Mouse (Mus musculus): ENCODE measurements at regions not wholly inside any gene's neighbourhood (a gene's known extent, or its start where the extent isn't known, plus 50 kb on each side); places are given as distances from the start of the nearest gene placed in this dataset.
A peak's percentile ranks its signal among the peaks of the same experiment; 100 is the strongest.

DNA sequence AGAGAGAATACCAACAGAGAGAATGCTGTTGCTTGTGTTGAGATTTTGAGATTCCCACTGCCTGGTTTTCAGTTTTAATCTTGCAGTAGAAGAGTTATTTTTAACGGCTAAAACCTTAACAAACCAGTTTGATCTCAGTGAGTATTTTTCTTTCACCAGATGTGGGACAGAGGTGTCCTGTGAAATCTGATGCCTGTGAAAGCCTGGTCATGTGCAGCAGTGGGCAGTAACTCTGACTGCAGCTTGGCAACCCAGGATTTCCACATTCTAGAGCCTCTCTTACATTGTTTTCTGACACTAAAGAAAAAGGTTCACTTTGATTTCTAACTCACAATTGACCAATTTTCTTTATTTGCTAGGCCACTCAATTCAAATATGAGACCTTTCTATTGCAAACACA, 335.7 kb upstream of the Tet2 start:
- no peak for TF ChIP-seq POLR2A (IDR thresholded peaks at IDR 0.05; ENCODE audit: borderline replicate concordance, extremely low read depth, insufficient read depth, insufficient read length, poor library complexity, severe bottlenecking)

DNA sequence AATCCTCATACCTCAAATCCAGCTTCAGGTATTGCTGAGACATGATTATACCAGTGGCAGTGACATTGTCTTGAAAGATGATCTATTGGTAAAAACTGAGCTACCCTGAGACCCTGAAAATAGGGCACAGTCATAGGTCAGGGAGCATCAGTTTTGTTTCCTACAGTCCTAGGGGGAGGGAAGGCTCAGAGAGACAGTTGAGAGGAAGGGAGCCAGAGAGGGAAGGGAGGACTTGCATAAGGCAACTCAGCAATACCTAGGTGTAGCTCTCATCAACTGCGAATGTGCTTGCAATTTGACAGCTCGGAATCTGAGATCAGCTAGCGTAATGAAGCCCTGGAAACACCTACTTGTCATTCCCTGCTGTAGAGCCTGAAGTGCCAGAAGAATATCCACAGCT, 334.4 kb upstream of the Cxxc4 start:
- TF ChIP-seq POLR2A (IDR thresholded peaks at IDR 0.05; ENCODE audit: borderline replicate concordance, extremely low read depth, insufficient read depth, insufficient read length, poor library complexity, severe bottlenecking) (no peak), CTCF (IDR thresholded peaks at IDR 0.05; ENCODE audit: borderline replicate concordance, extremely low read depth, insufficient read depth, insufficient read length) (no peak)
- DNase-seq (ENCODE audit: low read depth): peak; percentile 17

More for the DNA sequence above, 335.7 kb upstream of the Tet2 start:
- DNase-seq (ENCODE audit: low read depth): no peak

DNA sequence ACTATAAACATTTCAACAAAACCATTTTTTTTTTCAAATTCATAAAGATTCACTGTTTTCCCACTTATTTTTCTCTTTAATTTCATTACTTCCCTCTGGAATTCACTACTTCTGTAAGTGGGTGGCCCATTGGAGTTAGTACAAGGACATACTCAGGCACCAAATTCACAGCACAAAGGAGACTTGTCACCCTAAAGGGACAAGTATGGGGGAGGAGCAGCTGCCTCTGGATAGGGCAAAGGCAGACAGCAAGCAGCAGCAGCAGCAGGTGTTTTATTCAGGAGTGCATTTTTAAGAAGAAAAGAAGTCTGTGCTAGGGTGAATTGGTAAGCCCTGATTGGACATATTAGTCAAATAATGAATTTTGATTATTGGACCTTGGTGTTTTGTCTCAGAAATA, 314.1 kb upstream of the Cxxc4 start:
- TF ChIP-seq CTCF (IDR thresholded peaks at IDR 0.05; ENCODE audit: borderline replicate concordance, extremely low read depth, insufficient read depth, insufficient read length): no peak
- no peak for TF ChIP-seq POLR2A (IDR thresholded peaks at IDR 0.05; ENCODE audit: borderline replicate concordance, extremely low read depth, insufficient read depth, insufficient read length, poor library complexity, severe bottlenecking)
- DNase-seq (ENCODE audit: low read depth): peak; percentile 52

DNA sequence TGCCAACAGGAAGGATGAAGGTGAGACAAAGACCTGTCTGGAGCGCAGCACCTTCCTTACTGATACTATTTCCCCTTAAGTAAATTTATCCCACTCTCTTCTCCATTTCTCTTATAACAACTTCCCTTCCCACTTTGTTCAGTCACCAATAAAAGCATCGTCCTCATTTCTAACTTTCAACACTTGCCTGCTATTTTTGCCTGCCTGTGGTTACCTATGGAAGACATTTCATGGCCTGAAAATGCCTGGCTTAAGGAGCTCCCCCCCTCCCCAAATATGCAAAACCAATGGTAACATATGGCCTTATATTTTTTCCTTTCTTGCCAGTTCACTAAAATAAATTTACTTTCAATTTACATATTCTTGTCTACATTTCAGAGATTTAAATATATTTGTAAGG, 271.0 kb upstream of the Cxxc4 start:
- DNase-seq (ENCODE audit: low read depth): no peak
- no peak for TF ChIP-seq CTCF (IDR thresholded peaks at IDR 0.05; ENCODE audit: borderline replicate concordance, extremely low read depth, insufficient read depth, insufficient read length)
- TF ChIP-seq POLR2A (IDR thresholded peaks at IDR 0.05; ENCODE audit: borderline replicate concordance, extremely low read depth, insufficient read depth, insufficient read length, poor library complexity, severe bottlenecking): no peak

DNA sequence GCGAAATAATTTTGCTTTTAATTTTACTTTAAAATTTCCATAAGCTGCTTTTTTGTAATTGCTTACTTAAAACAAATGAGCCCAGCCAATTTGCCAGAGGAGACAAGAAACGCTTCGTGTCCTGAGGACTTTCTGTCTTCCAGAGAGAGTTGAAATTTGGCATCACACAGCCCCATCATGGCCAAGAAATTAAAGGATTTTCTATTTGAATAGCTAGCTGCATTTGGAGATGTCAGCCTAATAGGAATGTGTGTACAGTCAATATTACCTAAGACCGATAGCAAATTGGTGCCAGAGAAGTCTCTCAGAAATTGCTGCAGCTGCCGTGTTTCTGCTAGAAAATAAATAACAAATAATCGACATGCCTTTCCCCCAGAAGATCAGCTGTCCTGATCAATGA, 268.1 kb upstream of the Cxxc4 start:
- DNase-seq (ENCODE audit: low read depth): peak; percentile 64
- TF ChIP-seq CTCF (IDR thresholded peaks at IDR 0.05; ENCODE audit: borderline replicate concordance, extremely low read depth, insufficient read depth, insufficient read length): no peak

DNA sequence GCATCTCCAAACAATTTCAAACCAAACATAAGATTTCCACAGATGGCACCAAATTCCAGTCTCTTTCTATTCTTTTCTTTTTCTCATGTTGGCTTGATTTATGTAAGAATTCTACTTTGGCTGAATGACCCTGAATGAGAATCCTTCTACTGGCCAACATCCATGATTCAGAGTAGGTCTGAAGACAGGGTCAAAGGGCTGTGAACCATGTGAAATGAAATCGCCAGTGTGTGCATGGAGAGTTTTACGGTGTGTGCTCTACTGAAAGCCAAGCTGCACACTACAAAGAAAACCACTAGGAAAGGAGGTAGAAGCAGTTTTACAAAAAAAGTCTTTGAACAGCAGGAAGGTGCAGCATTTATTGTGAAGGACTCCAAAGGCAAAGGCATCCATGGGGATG, 263.5 kb upstream of the Cxxc4 start:
- no peak for DNase-seq (ENCODE audit: low read depth)
- no peak for TF ChIP-seq POLR2A (IDR thresholded peaks at IDR 0.05; ENCODE audit: borderline replicate concordance, extremely low read depth, insufficient read depth, insufficient read length, poor library complexity, severe bottlenecking)
- no peak for TF ChIP-seq CTCF (IDR thresholded peaks at IDR 0.05; ENCODE audit: borderline replicate concordance, extremely low read depth, insufficient read depth, insufficient read length)

DNA sequence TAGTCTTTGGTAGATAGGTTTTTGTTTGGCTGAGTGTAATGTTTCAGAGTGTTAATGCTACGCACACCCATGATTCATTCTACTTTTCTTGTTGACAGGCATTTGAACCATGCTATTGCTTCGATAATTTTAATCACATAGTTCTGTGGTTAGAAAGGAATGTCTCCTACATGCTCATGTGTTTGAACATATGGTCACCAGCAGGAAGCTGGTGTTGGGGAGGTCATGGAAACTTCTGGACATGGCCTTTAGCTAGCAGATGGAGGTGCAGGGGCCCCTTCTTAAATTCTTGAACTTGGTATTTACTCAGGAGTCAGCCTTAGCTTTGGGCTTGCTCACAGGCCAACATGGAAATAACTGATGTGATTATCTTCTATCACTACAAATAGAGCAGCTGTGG, 248.6 kb upstream of the Cxxc4 start:
- DNase-seq (ENCODE audit: low read depth): no peak
- TF ChIP-seq CTCF (IDR thresholded peaks at IDR 0.05; ENCODE audit: borderline replicate concordance, extremely low read depth, insufficient read depth, insufficient read length) (no peak), POLR2A (IDR thresholded peaks at IDR 0.05; ENCODE audit: borderline replicate concordance, extremely low read depth, insufficient read depth, insufficient read length, poor library complexity, severe bottlenecking) (no peak)

DNA sequence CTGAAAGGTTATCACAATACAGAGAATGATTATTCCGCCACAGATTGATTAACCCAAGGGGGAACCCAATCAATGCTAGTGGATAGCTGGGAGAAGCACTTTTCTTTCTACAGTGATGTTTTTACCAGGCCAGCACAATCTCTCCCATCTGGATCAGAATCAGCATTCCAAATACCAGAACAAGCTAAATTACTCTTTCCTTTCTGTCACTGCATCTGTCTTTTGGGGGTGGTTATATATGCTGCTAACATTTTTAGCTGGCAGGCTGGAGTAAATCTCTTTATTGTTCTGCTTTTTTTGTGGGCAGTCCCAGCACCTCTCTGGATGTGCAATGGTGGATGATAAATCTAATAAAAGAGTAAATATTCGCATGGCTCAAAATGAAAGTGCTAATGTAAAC, 242.3 kb upstream of the Cxxc4 start:
- TF ChIP-seq CTCF (IDR thresholded peaks at IDR 0.05; ENCODE audit: borderline replicate concordance, extremely low read depth, insufficient read depth, insufficient read length) (no peak), POLR2A (IDR thresholded peaks at IDR 0.05; ENCODE audit: borderline replicate concordance, extremely low read depth, insufficient read depth, insufficient read length, poor library complexity, severe bottlenecking) (no peak)
- DNase-seq (ENCODE audit: low read depth): no peak

DNA sequence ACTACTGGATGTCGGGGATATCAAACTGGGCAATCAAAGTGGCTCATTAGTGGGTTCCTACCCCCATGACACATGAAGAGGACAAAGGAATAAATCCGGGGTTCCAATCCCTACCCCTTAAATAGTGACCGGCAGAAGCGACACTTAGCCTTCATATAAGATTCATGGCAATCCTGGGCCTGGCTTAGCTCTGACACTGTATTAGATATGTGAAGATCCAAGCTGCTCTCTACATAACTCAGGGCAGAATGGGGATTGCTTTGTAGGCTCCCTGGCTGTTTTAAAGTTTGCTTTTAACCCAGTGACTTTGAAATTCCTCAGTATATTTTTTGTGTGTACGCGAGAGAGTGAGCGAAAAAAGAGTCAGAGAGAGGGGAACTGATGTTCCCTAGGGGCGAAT, 236.3 kb upstream of the Cxxc4 start:
- TF ChIP-seq CTCF (IDR thresholded peaks at IDR 0.05; ENCODE audit: borderline replicate concordance, extremely low read depth, insufficient read depth, insufficient read length) (no peak), POLR2A (IDR thresholded peaks at IDR 0.05; ENCODE audit: borderline replicate concordance, extremely low read depth, insufficient read depth, insufficient read length, poor library complexity, severe bottlenecking) (no peak)

DNA sequence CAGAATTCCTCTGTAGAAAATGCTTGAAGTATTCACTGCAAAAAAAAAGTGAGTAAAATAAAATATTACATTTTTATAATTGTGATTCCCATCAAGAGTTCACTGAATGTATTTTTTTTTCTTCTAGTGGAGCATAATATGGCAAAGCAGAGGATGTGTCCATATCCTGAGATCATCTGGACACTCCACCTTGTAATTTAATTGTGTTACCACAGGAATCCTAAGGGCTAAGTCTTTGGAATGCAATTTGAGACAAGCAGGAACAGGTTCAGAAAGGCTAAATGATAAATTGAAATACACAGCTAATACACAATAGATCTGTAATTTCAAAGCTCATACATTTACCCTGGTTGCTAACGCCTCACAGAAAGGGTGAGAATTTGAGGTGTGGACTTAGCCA, 235.7 kb upstream of the Cxxc4 start:
- no peak for TF ChIP-seq CTCF (IDR thresholded peaks at IDR 0.05; ENCODE audit: borderline replicate concordance, extremely low read depth, insufficient read depth, insufficient read length)
- TF ChIP-seq POLR2A (IDR thresholded peaks at IDR 0.05; ENCODE audit: borderline replicate concordance, extremely low read depth, insufficient read depth, insufficient read length, poor library complexity, severe bottlenecking): no peak
- DNase-seq (ENCODE audit: low read depth): no peak

More for the DNA sequence above, 236.3 kb upstream of the Cxxc4 start:
- DNase-seq (ENCODE audit: low read depth): peak; percentile 14

DNA sequence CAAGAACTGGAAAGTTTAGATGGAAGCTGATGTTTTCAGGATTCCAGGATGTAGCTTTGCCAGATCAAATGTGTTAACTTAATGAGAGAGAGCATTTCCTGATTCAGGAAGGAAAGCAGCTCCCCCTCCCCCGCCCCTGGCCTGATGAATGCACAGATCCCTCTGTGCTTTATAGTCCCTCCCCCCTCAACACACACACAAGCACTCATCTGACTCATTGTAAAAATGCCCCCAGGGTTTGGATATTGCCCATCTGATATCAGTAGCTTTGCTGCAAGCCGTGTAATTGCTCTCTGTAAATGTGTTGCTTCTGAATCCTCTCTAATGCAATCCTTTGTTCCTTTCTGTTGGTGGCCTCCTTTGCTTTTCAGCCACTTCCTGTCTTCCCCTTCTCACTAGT, 221.5 kb upstream of the Cxxc4 start:
- no peak for TF ChIP-seq CTCF (IDR thresholded peaks at IDR 0.05; ENCODE audit: borderline replicate concordance, extremely low read depth, insufficient read depth, insufficient read length)
- TF ChIP-seq POLR2A (IDR thresholded peaks at IDR 0.05; ENCODE audit: borderline replicate concordance, extremely low read depth, insufficient read depth, insufficient read length, poor library complexity, severe bottlenecking): no peak
- peak; percentile 77 for DNase-seq (ENCODE audit: low read depth)

DNA sequence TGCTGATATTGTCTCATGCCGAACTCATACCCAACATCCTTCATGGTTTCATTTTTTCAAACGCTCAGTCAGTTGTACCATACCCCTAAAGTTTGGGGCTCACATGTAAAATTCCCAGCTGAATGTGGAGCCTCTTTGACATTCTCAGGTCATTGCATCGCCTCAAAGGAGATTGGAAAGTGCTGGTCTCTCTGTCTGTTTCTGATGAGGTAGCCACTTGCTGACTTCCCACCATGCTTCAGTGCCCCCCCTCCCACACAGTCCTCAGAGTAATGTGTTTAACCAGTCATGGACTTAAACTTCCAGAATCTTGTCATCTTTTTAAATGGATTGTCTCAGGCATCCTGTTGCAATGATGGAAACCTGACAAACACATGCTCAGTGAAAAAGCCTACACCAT, 220.9 kb upstream of the Cxxc4 start:
- DNase-seq (ENCODE audit: low read depth): no peak
- TF ChIP-seq CTCF (IDR thresholded peaks at IDR 0.05; ENCODE audit: borderline replicate concordance, extremely low read depth, insufficient read depth, insufficient read length): no peak

DNA sequence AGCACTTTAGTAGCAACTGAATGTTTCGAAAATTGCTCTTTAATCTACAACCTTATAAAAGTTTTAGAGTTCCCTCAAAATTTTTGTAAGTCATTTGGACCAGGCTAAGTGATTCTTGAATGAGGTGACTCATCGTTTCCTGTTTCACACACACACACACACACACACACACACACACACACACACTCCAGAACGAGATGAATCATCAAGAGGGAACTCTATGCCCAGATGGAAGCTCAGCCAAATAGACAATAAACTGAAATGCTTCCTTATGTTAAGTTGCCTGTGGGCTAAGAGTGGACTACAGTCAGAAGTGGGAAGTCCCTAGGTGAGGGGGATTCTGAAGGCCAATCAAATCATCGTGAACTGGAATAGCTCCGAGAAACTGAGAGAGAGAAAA, 202.4 kb upstream of the Cxxc4 start:
- DNase-seq (ENCODE audit: low read depth): peak; percentile 6

More for the DNA sequence above, 202.4 kb upstream of the Cxxc4 start:
- TF ChIP-seq POLR2A (IDR thresholded peaks at IDR 0.05; ENCODE audit: borderline replicate concordance, extremely low read depth, insufficient read depth, insufficient read length, poor library complexity, severe bottlenecking) (no peak), CTCF (IDR thresholded peaks at IDR 0.05; ENCODE audit: borderline replicate concordance, extremely low read depth, insufficient read depth, insufficient read length) (no peak)

Data from brain, embryonic 14.5 days (tissue).